Mouse (Mus musculus): Measurements from ENCODE around the gene Gsdma. TPM values are rescaled to one million over a fixed set of nuclear protein-coding genes. Genes with fewer than 3 reads are reported as not detected.

The Gsdma gene
- total and polyA plus RNA-seq, 3 experiments = 0.62 to 1.2 TPM; not detected in 1

DNA sequence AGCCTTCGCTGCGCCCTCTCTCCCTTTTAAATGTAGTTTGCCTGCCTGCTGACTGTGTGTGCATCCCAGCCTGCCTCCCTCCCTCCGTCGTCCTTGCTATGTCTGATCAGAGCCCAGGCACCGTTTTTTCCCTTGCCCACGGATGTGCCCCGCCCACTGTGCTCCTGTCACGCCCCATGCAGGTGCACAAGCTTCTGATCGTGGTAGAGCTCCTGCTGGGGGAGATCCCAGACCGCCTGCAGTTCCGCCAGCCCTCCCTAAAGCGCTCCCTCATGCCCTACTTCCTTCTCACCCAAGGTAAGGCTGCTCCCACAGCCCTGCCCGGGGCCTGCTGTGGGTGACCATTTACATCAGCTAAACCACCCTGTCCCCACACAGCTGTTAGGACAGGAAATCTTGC, 29.1 kb downstream of the Gsdma start:
- no peaks in the 10 kb centered on the region for H3K4me1 ChIP-seq (ENCODE audit: control insufficient read depth in 1 of 2, insufficient read depth in 2 of 2, low read length in 2 of 2)
- no peak for TF ChIP-seq E2F4 (IDR thresholded peaks at IDR 0.05; ENCODE audit: borderline replicate concordance, low read depth, low read length)
- 0 out of 4 replicates have a peak, but pooled peaks of 1 of the 2 experiments have one; percentile 2 for TF ChIP-seq POLR2A (IDR thresholded peaks at IDR 0.05; ENCODE audit: control insufficient read depth in 1 of 2, insufficient read depth in 1 of 2, low read depth in 1 of 2, low read length in 2 of 2, poor library complexity in 1 of 2)
- TF ChIP-seq POLR2AphosphoS2 (IDR thresholded peaks at IDR 0.05; ENCODE audit: low read length) = no peak
- no peak for TF ChIP-seq ETS1 (IDR thresholded peaks at IDR 0.05; ENCODE audit: low read depth, low read length)
- no peak for TF ChIP-seq MXI1 (IDR thresholded peaks at IDR 0.05; ENCODE audit: low read depth, low read length)
- H3K27me3 ChIP-seq (ENCODE audit: control insufficient read depth in 1 of 2, insufficient read depth in 2 of 2, low read length in 2 of 2) = no peaks in the 10 kb centered on the region
- no peak for DNase-seq (ENCODE audit: low read depth, low spot score)
- no peaks in the 10 kb centered on the region for H3K9me3 ChIP-seq (replicated peaks; ENCODE audit: insufficient read depth, low read length)
- no peaks in the 10 kb centered on the region for H3K79me2 ChIP-seq (ENCODE audit: control insufficient read depth, insufficient read depth, low read length, poor library complexity)
- peaks cover 0 to 26% of the 10 kb centered on the region in 2 experiments; a peak in 2 of 4 replicates for H3K36me3 ChIP-seq (ENCODE audit: control insufficient read depth in 1 of 2, insufficient read depth in 2 of 2, low read length in 2 of 2)
- no peak overlapping the region for H3K9ac ChIP-seq (ENCODE audit: control insufficient read depth, low read depth, low read length, poor library complexity, severe bottlenecking)
- no peak overlapping the region for H3K27ac ChIP-seq (ENCODE audit: control insufficient read depth, low read depth, low read length)
- no peak overlapping the region for H3K4me3 ChIP-seq (ENCODE audit: control insufficient read depth in 1 of 2, insufficient read depth in 1 of 2, low read depth in 2 of 2, low read length in 2 of 2)

DNA sequence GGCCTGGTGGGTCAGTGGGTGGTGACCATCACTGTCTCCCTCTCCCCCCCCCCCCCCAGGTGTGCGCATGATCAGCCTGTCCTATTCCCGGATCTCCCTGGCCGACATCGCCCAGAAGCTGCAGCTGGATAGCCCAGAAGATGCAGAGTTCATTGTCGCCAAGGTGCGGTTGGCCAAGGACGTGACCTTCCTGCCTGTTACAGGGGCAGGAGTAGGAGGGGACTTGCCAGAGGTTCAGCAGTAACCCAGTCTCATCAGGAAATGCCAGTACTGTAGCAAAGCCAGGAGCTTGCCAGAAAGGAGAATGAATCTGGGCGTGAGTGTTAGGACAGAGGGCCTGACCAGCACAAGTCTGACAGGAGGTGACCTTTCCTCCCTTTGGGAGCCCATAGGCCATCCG, 29.6 kb downstream of the Gsdma start:
- no peak for TF ChIP-seq USF1 (IDR thresholded peaks at IDR 0.05; ENCODE audit: low read depth, low read length)
- no peak for TF ChIP-seq HCFC1 (IDR thresholded peaks at IDR 0.05; ENCODE audit: low read depth, low read length)
- TF ChIP-seq MXI1 (IDR thresholded peaks at IDR 0.05; ENCODE audit: low read depth, low read length) = no peak
- TF ChIP-seq E2F4 (IDR thresholded peaks at IDR 0.05; ENCODE audit: borderline replicate concordance, low read depth, low read length) = no peak

GRCm38 (mm10) chr11:98694301-98694700, 30.1 kb downstream of the Gsdma start:
- H3K9ac ChIP-seq (ENCODE audit: control insufficient read depth, low read depth, low read length, poor library complexity, severe bottlenecking) = no peak overlapping the region
- H3K4me1 ChIP-seq (ENCODE audit: control insufficient read depth in 1 of 2, insufficient read depth in 2 of 2, low read length in 2 of 2) = no peaks in the 10 kb centered on the region
- no peak for DNase-seq (ENCODE audit: low read depth, low spot score)
- H3K79me2 ChIP-seq (ENCODE audit: control insufficient read depth, insufficient read depth, low read length, poor library complexity) = no peaks in the 10 kb centered on the region
- no peak overlapping the region for H3K4me3 ChIP-seq (ENCODE audit: control insufficient read depth in 1 of 2, insufficient read depth in 1 of 2, low read depth in 2 of 2, low read length in 2 of 2)
- H3K27ac ChIP-seq (ENCODE audit: control insufficient read depth, low read depth, low read length) = no peak overlapping the region
- TF ChIP-seq POLR2A (IDR thresholded peaks at IDR 0.05; ENCODE audit: control insufficient read depth in 1 of 2, insufficient read depth in 1 of 2, low read depth in 1 of 2, low read length in 2 of 2, poor library complexity in 1 of 2) = 0 out of 4 replicates have a peak, but pooled peaks of 1 of the 2 experiments have one; percentile 3
- TF ChIP-seq ZC3H11A (IDR thresholded peaks at IDR 0.05; ENCODE audit: low read depth, low read length) = no peak
- no peak for TF ChIP-seq MEF2A (IDR thresholded peaks at IDR 0.05; ENCODE audit: extremely low read depth, insufficient replicate concordance, low read depth, low read length, poor library complexity, severe bottlenecking)
- peak; percentile 16; the same call in 1 of the 2 replicates for TF ChIP-seq POLR2AphosphoS2 (IDR thresholded peaks at IDR 0.05; ENCODE audit: low read length)
- no peaks in the 10 kb centered on the region for H3K27me3 ChIP-seq (ENCODE audit: control insufficient read depth in 1 of 2, insufficient read depth in 2 of 2, low read length in 2 of 2)
- H3K9me3 ChIP-seq (replicated peaks; ENCODE audit: insufficient read depth, low read length) = no peaks in the 10 kb centered on the region
- peaks cover 0 to 26% of the 10 kb centered on the region in 2 experiments; a peak in 2 of 4 replicates for H3K36me3 ChIP-seq (ENCODE audit: control insufficient read depth in 1 of 2, insufficient read depth in 2 of 2, low read length in 2 of 2)

More for the DNA sequence above, 29.6 kb downstream of the Gsdma start:
- H3K4me3 ChIP-seq (ENCODE audit: control insufficient read depth in 1 of 2, insufficient read depth in 1 of 2, low read depth in 2 of 2, low read length in 2 of 2) = no peak overlapping the region
- no peaks in the 10 kb centered on the region for H3K9me3 ChIP-seq (replicated peaks; ENCODE audit: insufficient read depth, low read length)
- no peaks in the 10 kb centered on the region for H3K4me1 ChIP-seq (ENCODE audit: control insufficient read depth in 1 of 2, insufficient read depth in 2 of 2, low read length in 2 of 2)
- H3K9ac ChIP-seq (ENCODE audit: control insufficient read depth, low read depth, low read length, poor library complexity, severe bottlenecking) = no peak overlapping the region
- peaks cover 0 to 26% of the 10 kb centered on the region in 2 experiments; a peak in 2 of 4 replicates for H3K36me3 ChIP-seq (ENCODE audit: control insufficient read depth in 1 of 2, insufficient read depth in 2 of 2, low read length in 2 of 2)
- DNase-seq (ENCODE audit: low read depth, low spot score) = no peak
- no peaks in the 10 kb centered on the region for H3K27me3 ChIP-seq (ENCODE audit: control insufficient read depth in 1 of 2, insufficient read depth in 2 of 2, low read length in 2 of 2)
- no peak overlapping the region for H3K27ac ChIP-seq (ENCODE audit: control insufficient read depth, low read depth, low read length)
- H3K79me2 ChIP-seq (ENCODE audit: control insufficient read depth, insufficient read depth, low read length, poor library complexity) = no peaks in the 10 kb centered on the region

All from MEL (cell line).